ENCODE assay signal across 19 mouse cellular contexts in genomic region chr6:56008711-56009110, GRCm38 (mm10). TPM values are rescaled to one million over a fixed set of nuclear protein-coding genes. Genes with fewer than 3 reads are reported as not detected.
"Had no signal": no experiment of that assay in that cellular context is flagged by ENCODE, and none has a peak within 500 bp of the region (broad histone marks: within the 10 kb centered on the region; RNA-seq: fewer than 3 reads in every experiment).

No protein-coding gene starts in this region.

- H3K4me3 ChIP-seq: midbrain, embryonic 10.5 days; midbrain, embryonic 13.5 days; myocyte; neural tube, embryonic 13.5 days; neural tube, embryonic 15.5 days had no signal

- H3K27ac ChIP-seq: midbrain, embryonic 10.5 days; midbrain, embryonic 13.5 days; neural tube, embryonic 13.5 days; neural tube, embryonic 15.5 days had no signal

- DNase-seq: lung, adult 18-20 months; lung, embryonic 14.5 days; lung, postnatal 10 days; lung, postnatal 4 days; retina, postnatal 1 day; right cerebral cortex, adult 18-20 months; right cerebral cortex, postnatal 25 days; right cerebral cortex, postnatal 4 days; spleen, adult 18-20 months; thymus, adult 2 months; thymus, postnatal 25 days; thymus, postnatal 4 days had no signal

RNA-seq across cellular contexts. Expression of gene Ppp1r17, which starts 8.6 kb away (rescaled TPM):
- total RNA-seq: megakaryocyte, adult 5-6 weeks; megakaryocyte-erythroid progenitor cell, adult 5-6 weeks had no signal
